Mouse (Mus musculus): ENCODE measurements around the gene Emc8. TPM values are rescaled to one million over a fixed set of nuclear protein-coding genes. Genes with fewer than 3 reads are reported as not detected.

The Emc8 gene
- polyA plus RNA-seq, 2 experiments: 45.5 to 122 TPM

- Histone ChIP-seq H3K4me1 (replicated peaks; ENCODE audit: control insufficient read depth in 2 of 2, insufficient read depth in 2 of 2, low read length in 1 of 2) (peaks cover 11 to 18% of the 10 kb centered on the region in 2 experiments), H3K4me3 (ENCODE audit: insufficient read depth in 1 of 2, low read depth in 2 of 2, low read length in 2 of 2) (peak overlapping the region; percentile 86 to 95), H3K9ac (replicated peaks) (peak overlapping the region; percentile 89), H3K9me3 (ENCODE audit: control insufficient read depth, low read length) (no peaks in the 10 kb centered on the region), H3K4me2 (ENCODE audit: low read depth) (peak overlapping the region; percentile 99), H3K27me3 (ENCODE audit: control insufficient read depth, insufficient read depth, low read length) (no peaks in the 10 kb centered on the region), H3K36me3 (replicated peaks; ENCODE audit: control insufficient read depth, insufficient read depth, low read depth) (peaks cover 18% of the 10 kb centered on the region), H3K27ac (peak overlapping the region; percentile 86)
- ATAC-seq (ENCODE audit: insufficient read depth): no peak
- 9% methylated on average over 17 of the region's 17 CpGs for WGBS (ENCODE audit: insufficient replicate concordance)
- DNase-seq (ENCODE audit: low read depth in 3 of 3, low spot score in 3 of 3): no peak
- no peak for TF ChIP-seq EP300 (IDR thresholded peaks at IDR 0.05; ENCODE audit: low read depth)
- TF ChIP-seq CTCF (IDR thresholded peaks at IDR 0.05; ENCODE audit: low read depth): no peak
Measured at GRCm38 (mm10) chr8:120666807-120667470, 1.4 kb downstream of the Emc8 start.

- H3K4me2 ChIP-seq (ENCODE audit: low read depth): peak overlapping the region; percentile 99
- H3K36me3 ChIP-seq (replicated peaks; ENCODE audit: control insufficient read depth, insufficient read depth, low read depth): peaks cover 10% of the 10 kb centered on the region
- WGBS (ENCODE audit: insufficient replicate concordance): 56% methylated on average over 3 of the region's 3 CpGs
- no peaks in the 10 kb centered on the region for H3K9me3 ChIP-seq (ENCODE audit: control insufficient read depth, low read length)
- ATAC-seq (ENCODE audit: insufficient read depth) (no peak), DNase-seq (ENCODE audit: low read depth in 3 of 3, low spot score in 3 of 3) (peak in 1 of 3 experiments; percentile 33)
- no peaks in the 10 kb centered on the region for H3K27me3 ChIP-seq (ENCODE audit: control insufficient read depth, insufficient read depth, low read length)
- H3K27ac ChIP-seq: no peak overlapping the region
- no peak for TF ChIP-seq EP300 (IDR thresholded peaks at IDR 0.05; ENCODE audit: low read depth)
- peak; percentile 37 for TF ChIP-seq CTCF (IDR thresholded peaks at IDR 0.05; ENCODE audit: low read depth)
- peak overlapping the region; percentile 9 to 95; a peak in 2 of 4 replicates for H3K4me3 ChIP-seq (ENCODE audit: insufficient read depth in 1 of 2, low read depth in 2 of 2, low read length in 2 of 2)
- peaks cover 11 to 18% of the 10 kb centered on the region in 2 experiments for H3K4me1 ChIP-seq (replicated peaks; ENCODE audit: control insufficient read depth in 2 of 2, insufficient read depth in 2 of 2, low read length in 1 of 2)
- H3K9ac ChIP-seq (replicated peaks): no peak overlapping the region
Measured at GRCm38 (mm10) chr8:120665726-120666455, 2.5 kb downstream of the Emc8 start.

- 73% methylated on average over 6 of the region's 6 CpGs for WGBS (ENCODE audit: insufficient replicate concordance)
- ATAC-seq (ENCODE audit: insufficient read depth): no peak
Measured at GRCm38 (mm10) chr8:120664566-120664965, 3.8 kb downstream of the Emc8 start.

GRCm38 (mm10) chr8:120657415-120657814, 11.0 kb downstream of the Emc8 start:
- Histone ChIP-seq H3K9ac (replicated peaks) (no peak overlapping the region), H3K9me3 (ENCODE audit: control insufficient read depth, low read length) (no peaks in the 10 kb centered on the region), H3K4me3 (ENCODE audit: insufficient read depth in 1 of 2, low read depth in 2 of 2, low read length in 2 of 2) (no peak overlapping the region), H3K4me2 (ENCODE audit: low read depth) (no peak overlapping the region), H3K4me1 (replicated peaks; ENCODE audit: control insufficient read depth in 2 of 2, insufficient read depth in 2 of 2, low read length in 1 of 2) (no peaks in the 10 kb centered on the region), H3K36me3 (replicated peaks; ENCODE audit: control insufficient read depth, insufficient read depth, low read depth) (peaks cover 23% of the 10 kb centered on the region), H3K27me3 (ENCODE audit: control insufficient read depth, insufficient read depth, low read length) (no peaks in the 10 kb centered on the region), H3K27ac (no peak overlapping the region)
- ATAC-seq (ENCODE audit: insufficient read depth) (no peak), DNase-seq (ENCODE audit: low read depth in 3 of 3, low spot score in 3 of 3) (no peak)
- TF ChIP-seq EP300 (IDR thresholded peaks at IDR 0.05; ENCODE audit: low read depth) (no peak), CTCF (IDR thresholded peaks at IDR 0.05; ENCODE audit: low read depth) (no peak)
- 84% methylated on average over 8 of the region's 8 CpGs for WGBS (ENCODE audit: insufficient replicate concordance)

More at GRCm38 (mm10) chr8:120664566-120664965, 3.8 kb downstream of the Emc8 start:
- H3K36me3 ChIP-seq (replicated peaks; ENCODE audit: control insufficient read depth, insufficient read depth, low read depth): no peaks in the 10 kb centered on the region; the same call in 1 of the 2 replicates
- TF ChIP-seq CTCF (IDR thresholded peaks at IDR 0.05; ENCODE audit: low read depth) (0 out of 2 replicates have a peak, but pooled peaks have one; percentile 9), EP300 (IDR thresholded peaks at IDR 0.05; ENCODE audit: low read depth) (no peak)
- no peak for DNase-seq (ENCODE audit: low read depth in 3 of 3, low spot score in 3 of 3)
- no peak overlapping the region for H3K9ac ChIP-seq (replicated peaks)
- no peaks in the 10 kb centered on the region for H3K9me3 ChIP-seq (ENCODE audit: control insufficient read depth, low read length)
- peaks cover 11 to 18% of the 10 kb centered on the region in 2 experiments for H3K4me1 ChIP-seq (replicated peaks; ENCODE audit: control insufficient read depth in 2 of 2, insufficient read depth in 2 of 2, low read length in 1 of 2)
- H3K4me3 ChIP-seq (ENCODE audit: insufficient read depth in 1 of 2, low read depth in 2 of 2, low read length in 2 of 2): no peak overlapping the region
- H3K27me3 ChIP-seq (ENCODE audit: control insufficient read depth, insufficient read depth, low read length): no peaks in the 10 kb centered on the region
- no peak overlapping the region for H3K4me2 ChIP-seq (ENCODE audit: low read depth)
- no peak overlapping the region for H3K27ac ChIP-seq

Data from liver, embryonic 14.5 days (tissue).